9 mouse cellular contexts compared by ENCODE assay signal in the genomic region with DNA sequence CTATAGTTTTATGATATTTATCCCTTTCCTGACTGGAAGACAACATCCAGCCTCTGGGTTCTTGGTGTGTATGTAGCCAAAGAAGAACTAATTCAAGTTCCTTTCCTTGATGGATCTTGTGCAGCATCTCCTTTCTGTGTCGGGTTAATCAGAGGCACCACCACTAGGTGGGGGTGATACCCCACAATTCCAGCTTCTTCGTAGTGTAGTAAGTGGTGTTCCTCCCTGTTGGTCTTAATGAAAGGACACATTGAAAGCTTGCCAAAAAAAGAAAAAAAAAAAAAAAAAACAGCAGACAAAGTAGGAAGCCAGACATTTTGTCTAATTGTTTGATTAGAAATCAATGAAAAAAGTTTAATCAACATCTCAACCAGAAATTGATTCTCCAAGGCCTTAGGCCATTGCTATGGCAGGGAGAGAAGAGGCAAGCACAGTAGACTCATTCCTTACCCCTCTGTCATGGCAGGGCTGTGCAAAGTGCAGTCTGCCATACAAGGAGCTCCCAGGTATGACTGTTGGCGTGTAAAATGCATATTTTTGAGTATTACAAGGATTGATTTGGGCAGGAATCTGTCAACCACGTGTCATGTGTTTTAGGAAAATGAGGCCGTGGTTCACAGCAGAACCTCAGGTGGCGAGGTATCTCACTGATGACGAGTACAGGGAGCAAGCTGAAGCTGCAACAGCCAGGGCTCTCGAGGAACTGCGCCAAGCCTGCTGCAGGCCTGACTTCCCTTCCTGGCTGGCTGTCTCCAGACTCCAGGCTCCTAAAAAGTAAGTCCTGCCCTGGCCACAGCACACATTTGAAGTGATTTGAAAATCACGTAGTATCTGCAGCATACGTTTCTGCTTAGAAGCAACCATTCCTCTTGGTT. TPM values are rescaled to one million over a fixed set of nuclear protein-coding genes. Genes with fewer than 3 reads are reported as not detected.
DNase-seq lines count a peak whose midpoint lies in the region; ATAC-seq and TF ChIP-seq lines count a peak whose summit lies in the region.
"Had no signal": no experiment of that assay in that cellular context is flagged by ENCODE, and none has a peak within 500 bp of the region (broad histone marks: within the 10 kb centered on the region; RNA-seq: fewer than 3 reads in every experiment).

No protein-coding gene starts in this region.

- no peak overlapping the region for H3K9ac ChIP-seq in kidney, embryonic 16.5 days (replicated peaks; ENCODE audit: low read length)
- no peak overlapping the region for H3K9ac ChIP-seq in intestine, embryonic 16.5 days (ENCODE audit: low read depth, low read length)
- no peak overlapping the region for H3K9ac ChIP-seq in midbrain, embryonic 15.5 days

- H3K27ac ChIP-seq in kidney, embryonic 16.5 days (ENCODE audit: low read length): no peak overlapping the region
- no peak overlapping the region for H3K27ac ChIP-seq in gastrocnemius, adult 2 months
- no peak overlapping the region for H3K27ac ChIP-seq in intestine, embryonic 16.5 days (ENCODE audit: low read length)
- no peak overlapping the region for H3K27ac ChIP-seq in midbrain, embryonic 15.5 days

- peaks cover 27% of the 10 kb centered on the region for H3K36me3 ChIP-seq in kidney, embryonic 16.5 days (ENCODE audit: insufficient read depth, low read length)
- no peaks in the 10 kb centered on the region for H3K36me3 ChIP-seq in intestine, embryonic 16.5 days (ENCODE audit: control insufficient read depth, insufficient read depth, low read length)
- 0 out of 2 replicates have a peak, but pooled peaks cover 7% of the 10 kb centered on the region for H3K36me3 ChIP-seq in midbrain, embryonic 15.5 days (replicated peaks)

- H3K27me3 ChIP-seq in kidney, embryonic 16.5 days (ENCODE audit: insufficient read depth, low read length): no peaks in the 10 kb centered on the region
- H3K27me3 ChIP-seq in intestine, embryonic 16.5 days (replicated peaks; ENCODE audit: control insufficient read depth, insufficient read depth, low read length): no peaks in the 10 kb centered on the region
- no peaks in the 10 kb centered on the region for H3K27me3 ChIP-seq in midbrain, embryonic 15.5 days (replicated peaks)

- H3K4me2 ChIP-seq in kidney, embryonic 16.5 days (replicated peaks; ENCODE audit: low read depth, low read length): no peak overlapping the region
- H3K4me2 ChIP-seq in intestine, embryonic 16.5 days (ENCODE audit: low read depth, low read length): no peak overlapping the region
- H3K4me2 ChIP-seq in midbrain, embryonic 15.5 days: no peak overlapping the region

- WGBS in kidney, embryonic 16.5 days: 80% methylated on average over 11 of the region's 11 CpGs
- 81% methylated on average over 11 of the region's 11 CpGs for WGBS in intestine, embryonic 16.5 days
- WGBS in midbrain, embryonic 15.5 days: 81% methylated on average over 11 of the region's 11 CpGs

- H3K4me1 ChIP-seq in kidney, embryonic 16.5 days (ENCODE audit: insufficient read depth, low read length): no peaks in the 10 kb centered on the region
- no peaks in the 10 kb centered on the region for H3K4me1 ChIP-seq in intestine, embryonic 16.5 days (ENCODE audit: control insufficient read depth, insufficient read depth, low read length)
- no peaks in the 10 kb centered on the region for H3K4me1 ChIP-seq in midbrain, embryonic 15.5 days

- ATAC-seq in kidney, embryonic 16.5 days (ENCODE audit: low FRiP score, low TSS enrichment): no peak; the same call in 1 of the 2 replicates
- ATAC-seq in intestine, embryonic 16.5 days: 0 out of 2 replicates have a peak, but pooled peaks have one; percentile 50
- ATAC-seq in midbrain, embryonic 15.5 days (replicated peaks): peak; percentile 91

- no peak overlapping the region for H3K4me3 ChIP-seq in kidney, embryonic 16.5 days (ENCODE audit: low read length)
- no peak overlapping the region for H3K4me3 ChIP-seq in gastrocnemius, adult 2 months
- H3K4me3 ChIP-seq in intestine, embryonic 16.5 days (ENCODE audit: low read length): no peak overlapping the region
- no peak overlapping the region for H3K4me3 ChIP-seq in midbrain, embryonic 15.5 days
- H3K4me3 ChIP-seq: myocyte had no signal

- no peaks in the 10 kb centered on the region for H3K9me3 ChIP-seq in kidney, embryonic 16.5 days (ENCODE audit: low read length)
- no peaks in the 10 kb centered on the region for H3K9me3 ChIP-seq in intestine, embryonic 16.5 days (ENCODE audit: control insufficient read depth, low read length)
- no peaks in the 10 kb centered on the region for H3K9me3 ChIP-seq in midbrain, embryonic 15.5 days

- DNase-seq in kidney, adult 11 months: peak; percentile 67
- peak; percentile 83 for DNase-seq in cerebellum, postnatal 14 days
- peak; percentile 70 for DNase-seq in gastrocnemius, adult 2 months
- DNase-seq in left cerebral cortex, postnatal 36 days (ENCODE audit: low spot score in 2 of 2): peak; percentile 45 to 74
- DNase-seq in spleen, adult 18-20 months: peak; percentile 50 to 74

- peak; percentile 71 for TF ChIP-seq CTCF in gastrocnemius, adult 2 months (IDR thresholded peaks at IDR 0.05)

- intact Hi-C loops in gastrocnemius, adult 2 months (cut with DNase I): loop anchor here (2.0 to 10.0 kb wide), 3 partner anchors 79 to 196 kb away; partner anchors contain the start of genes Hibch and Mfsd6
- intact Hi-C loops in left cerebral cortex, postnatal 36 days (cut with DNase I): loop anchor here (1.0 to 10.0 kb wide), 4 partner anchors 100 to 386 kb away; no protein-coding TSS in a partner anchor

RNA-seq across cellular contexts. Expression of gene Nemp2, which starts 17.9 kb away (rescaled TPM):
- polyA plus RNA-seq in kidney, embryonic 16.5 days (2015; fragmentation: Nextera tagmentation; extraction: Ambion mirVana): 9.9 and 11.7 TPM in 2 replicates
- total RNA-seq in gastrocnemius, adult 2 months (2021): under 1 TPM; 0.39 to 0.48 TPM
- 4.9 and 5.7 TPM in 2 replicates for polyA plus RNA-seq in intestine, embryonic 16.5 days (2015; fragmentation: Nextera tagmentation; extraction: Ambion mirVana)
- 1 to 10 TPM; 3.3 to 5.3 TPM for total RNA-seq in left cerebral cortex, postnatal 36 days (2021)
- 5.3 and 5.4 TPM in 2 replicates for polyA plus RNA-seq in midbrain, embryonic 15.5 days (2015; fragmentation: Nextera tagmentation; extraction: Ambion mirVana)
